Mouse (Mus musculus): ENCODE data around the gene Slx4. TPM values are rescaled to one million over a fixed set of nuclear protein-coding genes. Genes with fewer than 3 reads are reported as not detected.

Gene Slx4
- total RNA-seq, 2 experiments from 2014 or later = 19.2 to 23.5 TPM

Other genes with a start within 250 kb of the Slx4 start
- gene Olfr15, start 172.9 kb downstream of the Slx4 start, total RNA-seq (2015) = not detected in 2 replicates
- gene Olfr15, start 172.9 kb downstream of the Slx4 start, total RNA-seq (2017) = not detected in 2 replicates
- gene Zfp174, start 156.5 kb downstream of the Slx4 start, total RNA-seq (2015) = 0.21 and 0.74 TPM in 2 replicates
- gene Zfp174, start 156.5 kb downstream of the Slx4 start, total RNA-seq (2017) = 0.20 and 0.22 TPM in 2 replicates
- gene Naa60, start 131.4 kb downstream of the Slx4 start, total RNA-seq (2015) = 157 and 163 TPM in 2 replicates
- gene Naa60, start 131.4 kb downstream of the Slx4 start, total RNA-seq (2017) = 61.0 and 64.2 TPM in 2 replicates
- gene Zfp597, start 119.2 kb downstream of the Slx4 start, total RNA-seq (2015) = 9.9 and 11.0 TPM in 2 replicates
- gene Zfp597, start 119.2 kb downstream of the Slx4 start, total RNA-seq (2017) = 20.8 and 22.5 TPM in 2 replicates
- gene Gm20695, start 119.1 kb downstream of the Slx4 start, total RNA-seq (2015) = not detected in 2 replicates
- gene Gm20695, start 119.1 kb downstream of the Slx4 start, total RNA-seq (2017) = 0.98 and 1.3 TPM in 2 replicates
- gene 1700037C18Rik, start 95.1 kb downstream of the Slx4 start, total RNA-seq (2015) = 1.2 and 5.9 TPM in 2 replicates
- 0.85 and 3.2 TPM in 2 replicates for gene 1700037C18Rik, start 95.1 kb downstream of the Slx4 start, total RNA-seq (2017)
- gene Cluap1, start 95.0 kb downstream of the Slx4 start, total RNA-seq (2015) = 12.4 and 17.8 TPM in 2 replicates
- 15.9 and 18.2 TPM in 2 replicates for gene Cluap1, start 95.0 kb downstream of the Slx4 start, total RNA-seq (2017)
- gene Nlrc3, start 27.1 kb downstream of the Slx4 start, total RNA-seq (2015) = 0.98 and 1.0 TPM in 2 replicates
- gene Nlrc3, start 27.1 kb downstream of the Slx4 start, total RNA-seq (2017) = 0.51 and 1.1 TPM in 2 replicates
- gene Dnase1, start 33.2 kb upstream of the Slx4 start, total RNA-seq (2015) = not detected in 2 replicates
- gene Dnase1, start 33.2 kb upstream of the Slx4 start, total RNA-seq (2017) = 0.18 TPM in 1 of 2 replicates, not detected in the other
- 25.5 and 30.1 TPM in 2 replicates for gene Trap1, start 74.1 kb upstream of the Slx4 start, total RNA-seq (2015)
- 50.7 and 53.7 TPM in 2 replicates for gene Trap1, start 74.1 kb upstream of the Slx4 start, total RNA-seq (2017)
- 60.8 and 65.3 TPM in 2 replicates for gene Crebbp, start 210.2 kb upstream of the Slx4 start, total RNA-seq (2015)
- gene Crebbp, start 210.2 kb upstream of the Slx4 start, total RNA-seq (2017) = 17.1 and 25.8 TPM in 2 replicates